Mouse (Mus musculus) urinary bladder, postnatal 10 days (tissue): ENCODE data around the gene Fat4.

Source experiments
- DNase-seq: peaks from one replicate; pipeline ENCODE4 v3.0.0; 2022; ENCODE audit warnings: low spot score

Fat4 gene

DNA sequence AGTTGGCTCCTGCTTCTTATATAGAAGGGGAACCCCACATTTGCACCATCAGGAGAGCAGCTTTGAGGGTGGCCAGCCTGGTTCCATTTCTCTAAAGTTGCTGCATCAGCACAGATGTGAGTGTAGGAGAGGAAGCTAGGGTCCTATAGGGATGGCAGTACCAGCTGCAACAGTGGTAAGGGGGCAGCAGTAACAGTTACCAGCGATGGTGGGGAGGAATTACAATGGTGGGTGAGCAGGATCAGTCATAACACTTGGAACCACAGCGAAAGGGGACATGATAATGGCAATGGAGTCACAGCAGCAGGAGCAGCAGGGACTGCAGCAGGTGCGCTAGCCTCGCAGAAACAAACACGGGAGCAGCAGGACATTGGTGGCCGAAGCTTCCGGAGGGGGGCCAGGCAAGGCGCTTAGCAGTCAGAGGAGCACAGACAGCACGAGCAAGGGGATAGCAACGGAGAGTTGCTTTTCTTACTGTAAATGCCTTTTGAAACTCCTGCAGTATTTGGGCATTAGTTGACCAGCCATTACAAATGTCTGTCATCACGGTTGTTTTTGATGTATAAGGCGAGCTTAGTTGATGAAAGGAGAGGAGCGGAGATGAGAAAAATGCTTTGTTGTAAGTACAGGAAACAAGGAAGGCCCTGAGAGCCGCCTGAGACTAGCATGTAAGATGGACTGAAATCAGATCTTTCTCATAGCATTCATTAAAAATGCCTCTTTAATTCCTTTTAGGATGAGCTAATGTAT lies 21.1 kb downstream of the Fat4 start:
- no peak for DNase-seq

DNA sequence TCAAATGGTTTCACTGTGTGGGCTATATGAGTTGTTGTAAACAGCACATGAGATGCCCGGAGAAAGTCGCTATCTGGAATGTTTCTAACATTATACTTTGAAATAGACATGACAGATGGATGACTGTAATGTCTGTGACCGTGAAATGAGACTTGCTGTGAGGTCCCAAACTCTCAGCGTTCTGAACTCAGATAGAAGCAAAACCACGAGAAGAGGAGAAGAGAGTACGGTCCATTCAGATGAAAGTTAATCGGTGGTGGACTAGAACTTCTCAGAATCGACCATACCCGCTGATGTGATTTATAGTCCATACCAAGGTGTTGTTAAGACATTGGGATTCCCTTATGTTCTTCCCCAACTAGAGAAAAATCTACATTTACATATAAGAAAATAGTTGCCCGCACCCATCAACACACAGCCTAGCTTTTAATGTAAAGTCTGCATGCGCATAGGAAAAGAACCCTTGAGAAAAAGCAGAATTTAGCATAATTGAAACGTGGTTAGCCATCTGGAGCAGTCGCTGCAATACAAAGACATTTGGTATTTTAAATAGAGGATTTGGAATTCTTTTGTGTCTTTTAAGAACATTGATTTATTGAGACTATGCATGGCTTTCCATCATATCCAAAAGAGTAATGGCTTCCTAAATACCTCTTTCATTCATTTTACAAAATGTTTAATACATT lies 21.8 kb downstream of the Fat4 start:
- DNase-seq: no peak

DNA sequence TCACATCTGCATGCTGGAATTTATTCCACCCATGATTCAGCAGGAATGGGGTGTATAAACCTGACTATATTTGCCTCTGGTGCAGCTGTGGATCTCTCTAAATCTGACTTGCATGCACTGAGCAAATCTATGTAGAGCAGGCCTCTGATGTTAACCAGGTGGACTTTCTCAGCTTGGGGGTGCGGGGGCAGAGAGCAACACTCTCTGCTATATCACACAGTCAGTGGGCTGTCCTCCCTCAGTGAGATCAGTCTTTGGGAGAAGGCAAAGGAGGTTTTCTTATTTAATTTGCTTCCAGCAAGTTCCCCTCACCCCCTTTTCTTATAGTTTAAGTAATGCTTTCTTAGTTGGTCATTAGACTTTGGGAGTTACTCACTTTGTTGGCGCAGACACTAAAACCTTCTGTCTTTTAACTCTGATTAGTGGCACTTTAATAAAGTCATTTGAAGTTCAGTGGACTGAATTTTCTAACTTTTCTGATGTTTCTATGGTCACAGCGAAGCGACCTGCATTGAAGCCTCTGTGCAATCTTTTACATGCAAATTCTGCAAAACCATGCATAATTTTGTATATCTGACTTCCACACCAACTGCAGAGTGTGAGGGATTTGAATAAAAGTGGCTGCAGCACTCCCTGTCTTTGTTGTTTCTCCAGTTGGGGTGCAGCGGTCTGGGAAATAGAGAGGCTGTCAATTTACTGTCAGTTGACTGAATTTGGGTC lies 26.2 kb downstream of the Fat4 start:
- DNase-seq: no peak

DNA sequence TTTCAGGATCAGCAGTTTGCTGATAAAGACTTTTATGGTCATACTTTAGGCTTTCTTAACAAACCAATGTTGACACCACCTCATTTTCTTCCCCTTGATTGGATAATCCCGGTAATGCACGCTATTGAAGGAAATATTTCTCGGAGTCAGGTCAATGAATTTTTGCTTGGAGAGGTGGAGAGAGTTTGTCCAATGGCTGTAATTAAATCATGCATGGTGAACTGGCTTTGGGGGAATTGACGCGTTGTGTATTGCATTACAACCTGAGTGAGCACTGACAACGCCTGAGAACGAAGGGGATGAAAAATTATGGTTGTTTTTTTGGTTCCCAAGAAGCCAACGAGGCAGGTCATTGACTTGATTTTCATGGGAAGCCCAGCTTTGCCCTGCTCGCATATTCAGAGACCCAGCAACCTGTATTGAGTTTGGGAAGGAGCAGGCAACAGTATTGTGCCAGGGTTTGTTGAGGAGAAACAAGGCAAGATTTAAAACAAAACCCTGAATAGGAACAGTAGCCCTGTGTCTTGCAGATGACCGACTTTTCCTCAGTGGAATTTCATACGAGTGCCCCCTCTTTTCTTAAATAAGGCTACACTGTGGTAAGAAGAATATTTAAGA lies 26.9 kb downstream of the Fat4 start:
- DNase-seq: no peak

DNA sequence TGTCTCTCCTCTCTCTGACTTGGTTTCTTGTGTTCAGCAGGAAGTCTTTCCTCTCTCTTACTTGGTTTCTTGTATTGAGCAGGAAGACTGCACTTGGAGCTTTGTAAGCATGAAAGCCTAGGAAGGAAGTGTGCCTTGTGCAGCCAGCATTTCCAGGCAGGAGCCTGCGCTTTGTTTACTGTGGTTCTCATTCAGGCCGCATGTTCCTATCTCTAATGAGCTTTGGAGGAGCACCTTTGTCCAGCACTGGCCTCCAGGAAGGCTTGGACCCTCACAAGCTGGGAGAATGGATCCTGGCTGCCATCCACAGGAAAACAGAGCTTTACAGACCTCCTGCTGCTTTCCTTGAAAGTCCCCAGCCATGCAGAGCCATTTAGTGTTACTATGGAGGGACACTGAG lies 32.2 kb downstream of the Fat4 start:
- no peak for DNase-seq

DNA sequence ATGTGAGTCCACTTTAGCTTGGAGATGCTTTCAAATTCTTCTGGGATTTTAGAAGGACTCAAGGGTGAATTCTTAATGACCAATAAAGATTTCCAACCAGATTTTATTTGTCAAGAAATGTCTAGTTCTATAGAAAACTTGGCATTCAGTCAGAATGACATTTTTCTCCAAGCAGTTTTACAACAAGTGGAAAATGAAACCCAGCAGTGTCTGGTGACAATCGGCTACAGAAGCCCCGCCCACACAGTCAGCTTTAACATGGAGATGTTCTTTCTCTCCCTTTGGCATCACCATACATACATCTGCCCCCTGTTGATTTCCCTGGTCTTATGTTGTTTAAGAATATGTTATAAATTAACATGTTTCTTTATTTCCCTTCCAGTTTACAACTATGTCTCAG lies 34.3 kb downstream of the Fat4 start:
- no peak for DNase-seq

DNA sequence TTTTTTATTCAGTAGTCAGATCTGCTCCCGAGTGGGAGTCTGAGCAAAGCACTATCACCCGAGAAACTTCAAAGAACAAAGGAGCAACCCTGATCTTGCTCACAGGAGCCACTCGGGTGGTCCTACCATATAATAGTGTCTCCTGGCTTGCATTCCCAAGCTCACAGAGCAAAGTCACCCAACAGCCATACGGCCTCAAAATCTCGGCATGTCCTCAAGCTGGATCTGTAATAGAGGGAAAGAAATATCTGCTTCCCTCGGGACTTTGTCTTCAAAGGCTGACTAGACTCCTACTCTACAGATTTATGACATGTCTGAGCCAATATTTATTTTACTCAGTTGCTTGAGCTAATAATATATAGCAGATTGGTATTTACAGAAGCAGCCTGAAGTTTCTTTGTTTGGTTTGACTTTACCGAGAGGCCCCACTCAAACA lies 36.5 kb downstream of the Fat4 start:
- no peak for DNase-seq

DNA sequence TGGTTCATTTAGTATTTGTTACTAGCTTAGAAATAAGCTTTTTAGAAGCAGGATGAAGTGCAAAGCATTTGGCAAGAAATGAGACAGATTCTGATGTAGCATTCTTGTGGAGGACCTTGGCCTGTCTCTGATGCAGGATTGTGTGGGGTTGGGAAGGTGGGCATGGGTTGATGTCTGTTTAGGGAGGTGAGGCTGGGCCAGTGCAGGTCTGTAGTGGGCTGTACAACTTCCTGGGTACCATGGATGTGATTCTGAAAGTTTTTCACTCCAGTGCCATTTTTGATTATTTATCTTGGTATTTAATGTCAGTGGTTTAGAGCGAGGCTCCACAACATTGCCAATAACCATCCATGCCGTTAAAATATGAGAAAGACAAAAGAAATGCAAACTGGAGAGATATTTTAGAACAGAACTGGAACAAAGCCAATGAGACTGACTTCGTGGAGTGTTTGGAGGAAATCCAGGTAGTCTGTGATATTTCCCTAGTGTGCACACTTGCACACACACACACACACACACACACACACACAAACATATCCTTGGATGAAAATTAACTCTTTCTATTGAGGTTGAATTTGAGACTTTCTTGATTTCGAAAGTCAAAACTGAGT lies 41.4 kb downstream of the Fat4 start:
- DNase-seq: no peak

DNA sequence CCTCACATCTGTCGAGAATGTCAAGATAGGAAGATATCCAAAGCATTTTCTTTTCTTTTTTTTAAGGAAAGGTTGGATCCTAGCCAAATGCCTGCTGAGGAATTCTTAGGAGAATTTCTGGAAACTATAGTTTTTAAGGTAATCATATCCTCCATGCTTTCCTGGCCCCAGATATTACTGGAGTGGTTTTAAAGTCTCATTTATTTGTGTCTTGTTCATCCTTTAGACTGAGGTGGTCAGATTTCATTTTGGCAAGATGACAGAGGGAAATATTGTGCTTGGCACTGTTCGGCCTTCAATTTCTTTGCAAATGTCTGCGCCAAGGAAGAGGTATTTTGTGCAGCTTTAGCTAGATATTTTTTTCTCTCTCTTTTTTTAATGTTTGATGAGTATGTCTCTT lies 42.0 kb downstream of the Fat4 start:
- DNase-seq: no peak

DNA sequence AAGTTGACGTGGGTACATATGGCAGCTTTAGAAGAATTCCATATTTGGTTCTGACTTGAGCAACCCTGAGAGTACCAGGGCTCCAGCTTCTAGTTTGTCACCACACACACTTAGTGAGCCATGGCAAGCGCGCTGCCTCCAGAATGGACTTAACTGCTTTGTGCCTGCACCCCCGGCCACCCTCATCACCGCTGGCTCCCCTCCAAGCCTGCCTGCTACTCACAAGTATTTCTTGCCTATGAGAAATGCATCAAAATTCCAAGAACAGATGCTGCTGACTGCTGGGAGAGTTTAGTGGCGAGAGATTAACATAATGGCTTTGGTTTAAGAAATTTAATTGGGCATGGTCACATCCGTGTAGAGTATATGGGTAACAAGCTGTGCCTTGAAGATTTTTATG lies 48.0 kb downstream of the Fat4 start:
- DNase-seq: no peak

DNA sequence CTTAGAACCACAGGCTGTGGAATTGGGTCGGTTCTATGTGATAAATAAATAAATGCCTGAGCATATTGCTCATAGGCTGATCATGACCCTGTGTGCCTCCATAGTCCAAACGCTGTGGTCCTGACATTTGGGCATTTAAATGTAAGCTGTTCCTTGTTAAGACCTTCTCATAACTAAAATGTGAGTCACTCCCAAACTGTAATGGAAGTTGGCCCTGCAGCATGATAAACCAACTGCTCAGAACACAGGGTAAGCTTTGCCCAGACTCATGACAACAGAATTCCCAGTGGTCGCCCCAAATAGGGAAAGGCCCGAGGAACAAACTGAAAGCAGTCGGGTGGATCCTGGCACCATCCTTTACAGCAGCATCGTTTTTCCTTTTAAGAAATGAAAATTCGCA lies 49.7 kb downstream of the Fat4 start:
- no peak for DNase-seq

DNA sequence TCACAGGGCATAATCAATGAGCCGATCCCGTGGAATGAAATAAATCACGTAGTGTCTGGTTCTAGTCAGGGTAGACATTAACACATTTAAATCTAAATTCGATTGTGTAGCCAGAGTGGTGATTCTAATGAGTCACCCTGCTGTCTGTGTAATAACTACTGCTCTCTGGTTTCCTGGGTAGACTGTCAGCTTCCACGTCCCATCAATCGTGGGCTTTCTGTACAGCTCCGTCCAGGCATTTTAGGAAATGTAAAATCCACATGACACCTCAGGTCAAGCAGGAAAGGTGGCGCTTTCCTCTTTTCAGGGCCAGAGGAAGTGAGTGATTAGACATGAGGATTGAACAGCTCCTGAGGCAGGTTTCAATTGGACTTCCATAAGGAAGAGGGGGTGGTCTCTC lies 50.4 kb downstream of the Fat4 start:
- no peak for DNase-seq

DNA sequence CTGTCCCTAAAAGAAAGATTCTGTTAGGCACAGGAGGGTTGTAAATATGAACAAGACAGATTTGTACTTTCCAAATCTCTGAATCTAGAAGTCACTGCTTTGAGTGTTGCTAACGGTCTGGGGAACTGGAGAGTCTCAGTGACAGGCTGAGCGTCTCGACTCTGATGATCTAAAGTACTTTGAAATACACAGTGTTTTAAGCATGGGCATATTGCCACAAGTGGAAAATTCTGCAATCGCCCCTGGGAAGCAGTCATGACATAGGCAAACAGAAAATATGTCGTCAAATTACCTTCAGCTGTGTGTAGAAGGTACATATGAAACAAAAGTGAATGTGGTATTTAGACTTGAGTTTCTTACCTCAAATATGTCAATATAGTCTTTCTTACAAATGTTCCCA lies 51.4 kb downstream of the Fat4 start:
- no peak for DNase-seq

DNA sequence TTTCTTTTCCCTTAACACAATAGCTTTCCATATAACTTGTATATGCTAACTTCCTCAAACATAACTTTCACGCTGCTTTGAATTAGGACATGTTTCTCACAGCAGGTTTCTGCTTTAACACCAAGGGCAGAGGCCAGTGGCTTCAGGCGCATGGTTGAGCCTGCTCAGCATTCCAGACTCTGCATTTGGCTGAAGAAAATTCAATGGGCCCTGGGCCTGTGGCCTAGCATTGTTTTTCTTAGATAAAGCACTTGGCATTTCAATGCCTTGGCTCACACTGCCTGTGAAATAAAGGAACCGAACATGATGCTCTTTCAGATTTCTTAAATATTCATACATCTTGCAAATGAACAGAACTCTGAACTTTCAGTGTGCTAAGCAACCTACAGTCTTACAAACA lies 52.8 kb downstream of the Fat4 start:
- DNase-seq: no peak

DNA sequence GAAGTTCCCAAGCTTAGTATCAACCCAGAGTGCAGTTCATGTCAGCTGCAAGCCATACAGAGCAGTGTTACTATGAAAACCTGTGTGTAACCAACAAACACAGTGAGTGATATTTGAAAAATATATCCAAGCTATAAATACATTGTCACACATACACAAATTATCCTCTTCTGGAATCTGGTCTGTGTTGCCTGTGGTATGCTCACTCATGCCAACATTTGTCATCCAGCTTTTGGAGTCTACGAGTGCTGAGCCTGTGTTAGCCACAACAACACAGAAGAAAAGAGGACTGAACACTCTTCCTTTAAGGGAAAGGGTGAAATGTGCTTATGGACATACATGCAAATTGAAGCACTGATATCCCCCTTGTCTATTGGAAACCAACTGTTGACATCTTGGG lies 53.6 kb downstream of the Fat4 start:
- no peak for DNase-seq

DNA sequence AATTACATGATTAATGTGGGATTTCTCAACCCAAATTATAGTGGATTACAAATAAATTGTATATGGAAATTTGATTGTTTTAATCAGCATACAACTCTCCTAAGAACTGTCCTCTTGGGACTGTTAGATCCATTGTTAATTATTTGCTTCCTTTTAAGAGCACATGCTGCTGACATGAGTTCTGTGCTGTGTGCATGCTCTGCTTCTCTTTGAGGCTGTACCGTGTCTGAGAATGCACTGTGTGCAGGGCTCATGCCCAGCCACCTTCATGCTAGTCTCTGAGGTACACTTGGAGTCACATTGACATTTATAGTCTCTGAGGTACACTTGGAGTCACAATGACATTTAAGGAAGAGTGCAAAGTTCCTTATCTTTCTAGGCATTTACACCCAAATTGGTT lies 58.4 kb downstream of the Fat4 start:
- DNase-seq: no peak

DNA sequence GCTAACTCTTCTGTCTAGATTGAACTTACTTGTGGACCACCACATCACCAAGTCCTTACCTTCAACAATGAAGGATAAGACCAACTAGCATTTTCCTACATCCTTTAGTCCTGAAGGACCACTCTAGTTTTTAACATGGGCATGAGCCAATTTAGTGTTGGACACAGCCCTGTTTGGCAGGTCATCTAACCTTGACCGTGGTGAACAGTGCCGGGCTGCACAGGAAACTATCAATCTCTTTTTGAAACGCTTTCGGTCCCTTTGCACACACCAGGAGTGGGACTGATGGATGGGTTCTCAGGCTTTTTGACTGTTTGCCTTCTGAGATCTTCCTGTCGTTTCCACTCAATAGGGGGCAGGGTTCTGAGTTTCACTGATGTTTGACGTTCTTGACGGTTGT lies 61.0 kb downstream of the Fat4 start:
- DNase-seq: no peak

DNA sequence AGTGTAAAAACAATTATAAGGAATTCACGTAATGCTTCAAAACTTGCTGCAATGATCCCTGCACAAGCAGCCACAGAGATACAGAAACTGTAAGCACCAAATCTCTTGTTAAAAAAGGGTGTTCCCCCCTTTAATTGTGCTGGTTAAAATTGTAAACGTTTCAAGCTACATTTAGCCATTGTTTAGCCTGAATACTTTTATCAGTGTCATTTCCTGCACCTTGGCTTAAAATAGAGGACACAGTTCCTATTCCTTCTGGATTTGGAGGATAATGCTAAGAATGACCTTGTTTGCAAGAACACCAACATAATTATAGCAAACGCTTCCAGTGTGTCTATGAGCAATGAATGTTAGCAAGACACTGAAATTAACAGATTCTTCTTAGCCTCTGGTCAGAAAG lies 65.9 kb downstream of the Fat4 start:
- DNase-seq: no peak

DNA sequence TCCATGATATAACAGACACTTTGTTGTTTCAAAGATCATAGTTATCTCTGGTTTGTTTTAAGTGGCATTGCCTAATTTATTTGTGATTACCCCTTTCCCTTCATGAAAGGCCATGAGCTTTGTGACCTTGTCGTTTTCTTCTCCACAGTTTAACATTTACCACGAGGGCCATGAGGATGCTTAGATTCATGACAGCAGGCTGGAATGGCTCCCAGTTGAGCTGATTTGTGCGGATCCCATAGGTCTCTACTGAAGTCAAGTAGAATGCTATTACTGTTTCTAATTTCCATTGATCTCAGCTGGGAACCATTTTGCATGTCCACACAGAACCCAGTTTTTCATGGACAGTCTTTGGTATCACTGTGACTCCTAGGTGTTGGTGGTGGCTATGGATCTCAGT lies 67.5 kb downstream of the Fat4 start:
- no peak for DNase-seq

DNA sequence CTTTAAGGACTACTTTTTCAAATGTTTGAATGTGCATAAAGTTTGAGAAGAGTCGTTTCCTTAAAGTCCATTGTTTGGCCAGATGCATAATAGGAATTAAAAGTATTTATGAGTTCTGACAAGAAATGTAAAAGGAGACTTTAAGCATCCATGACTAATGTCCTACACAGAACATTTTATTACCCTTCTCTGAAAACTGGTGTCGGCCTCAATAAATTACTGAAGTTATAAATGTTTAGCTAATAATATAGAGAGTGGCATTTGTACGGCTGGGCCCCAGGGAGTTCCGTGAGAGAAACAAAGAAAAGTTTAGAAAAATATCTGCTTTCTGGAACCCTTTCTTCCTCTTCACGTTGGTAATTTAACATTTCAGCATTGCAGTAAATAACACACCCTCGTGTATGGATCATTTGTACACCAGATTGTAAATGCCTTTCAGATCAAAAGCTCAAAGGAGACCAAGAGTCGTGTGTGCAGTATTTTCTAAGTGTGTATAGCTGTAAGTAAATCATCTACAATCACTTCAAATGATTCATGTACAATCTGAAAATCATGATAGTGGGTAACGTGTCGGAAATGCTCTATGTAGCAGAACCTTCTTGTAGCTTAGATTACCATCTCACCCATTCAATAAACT lies 69.4 kb downstream of the Fat4 start:
- no peak for DNase-seq

DNA sequence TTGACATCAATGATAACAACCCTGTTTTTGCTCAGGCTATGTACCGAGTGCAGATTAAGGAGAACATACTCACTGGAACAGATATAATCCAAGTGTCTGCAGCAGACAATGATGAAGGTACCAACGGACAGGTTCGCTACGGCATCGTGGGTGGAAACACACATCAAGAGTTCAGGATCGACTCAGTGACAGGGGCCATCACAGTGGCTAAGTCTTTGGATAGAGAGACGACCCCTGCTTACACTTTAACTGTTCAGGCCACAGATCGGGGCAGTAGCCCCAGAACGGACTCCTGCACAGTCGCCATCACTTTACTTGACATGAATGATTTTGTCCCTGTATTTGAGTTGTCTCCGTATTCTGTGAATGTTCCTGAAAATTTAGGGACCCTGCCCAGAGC lies 70.4 kb downstream of the Fat4 start:
- DNase-seq: no peak

DNA sequence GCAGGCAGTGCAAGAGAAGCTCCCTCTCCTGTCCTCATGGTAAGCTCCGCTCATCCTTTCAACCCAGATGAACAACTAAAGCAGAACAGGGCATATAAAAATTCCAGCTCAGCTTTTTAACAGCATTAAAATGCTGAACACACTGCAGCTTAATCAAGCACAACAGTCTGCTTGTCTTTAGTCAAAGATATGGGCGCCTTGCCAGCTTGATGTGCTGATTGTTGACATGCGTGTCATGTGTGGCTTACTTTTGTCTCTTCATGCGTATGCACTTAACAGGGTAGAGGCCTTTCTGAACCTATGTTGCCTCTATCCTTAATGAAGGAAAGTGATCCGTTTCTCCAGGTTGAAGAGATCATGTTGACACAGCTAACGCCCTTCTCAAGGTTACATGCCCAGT lies 75.6 kb downstream of the Fat4 start:
- no peak for DNase-seq
